Mouse (Mus musculus) cortical plate, adult 2 months (tissue): ENCODE data around the gene Acsm2.
A peak's percentile ranks its signal among the peaks of the same experiment; 100 is the strongest.

ENCODE experiments used
- CTCF ChIP-seq: fragments of 200-500 bp; IDR thresholded peaks from 2 replicates; pipeline ENCODE4 v1.5.1; 2011; ENCODE audit warnings: mild to moderate bottlenecking, control low read depth, low read length; ENCODE audit not compliant: insufficient read depth; ENCODE audit errors: extremely low read depth
- POLR2A ChIP-seq: fragments of 200-500 bp; IDR thresholded peaks from 2 replicates; pipeline ENCODE4 v1.6.1; 2011; ENCODE audit warnings: mild to moderate bottlenecking, low read length, control low read depth; ENCODE audit not compliant: insufficient read depth; ENCODE audit errors: extremely low read depth

DNA sequence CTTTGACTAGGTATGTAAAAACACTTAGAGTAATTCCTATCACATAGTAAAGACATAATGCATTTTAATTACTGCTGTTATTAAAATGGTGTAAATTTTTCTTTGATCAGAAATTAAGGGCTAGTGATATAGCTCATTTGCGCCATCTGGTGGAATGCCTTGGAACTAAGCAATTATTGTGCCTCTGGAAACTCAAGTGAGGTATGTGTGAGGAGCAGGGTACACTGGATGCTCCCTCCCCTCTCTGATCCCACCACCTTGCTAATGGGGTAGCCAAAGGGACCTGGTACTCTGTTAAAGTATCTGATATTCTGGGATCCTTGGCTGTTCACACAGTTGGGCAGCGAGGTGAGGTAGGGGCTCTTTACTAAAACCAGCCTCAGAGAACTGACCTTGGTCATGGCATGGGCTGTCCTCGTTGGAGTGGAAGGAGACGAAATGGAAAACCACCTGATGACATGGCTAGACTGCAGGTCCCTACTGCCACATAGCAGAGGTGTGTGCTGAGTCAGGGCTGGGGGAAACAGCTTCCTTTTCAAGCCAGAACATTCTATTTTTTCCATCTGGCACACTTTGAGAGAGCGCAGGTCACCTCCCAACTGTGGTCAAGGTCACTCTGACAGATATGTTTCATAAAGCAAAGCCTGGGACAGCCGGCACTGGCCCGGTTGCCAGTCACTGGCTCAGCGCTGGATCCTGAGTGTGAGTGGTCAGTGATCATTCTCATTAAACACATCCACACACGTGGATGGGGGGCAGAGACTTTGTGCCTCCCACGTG, 38.5 kb upstream of the Acsm2 start:
- peak; percentile 42; the same call in 1 of the 2 replicates for TF ChIP-seq CTCF
- TF ChIP-seq POLR2A = no peak
